ENCODE assay signal across 9 mouse cellular contexts in the genomic region with DNA sequence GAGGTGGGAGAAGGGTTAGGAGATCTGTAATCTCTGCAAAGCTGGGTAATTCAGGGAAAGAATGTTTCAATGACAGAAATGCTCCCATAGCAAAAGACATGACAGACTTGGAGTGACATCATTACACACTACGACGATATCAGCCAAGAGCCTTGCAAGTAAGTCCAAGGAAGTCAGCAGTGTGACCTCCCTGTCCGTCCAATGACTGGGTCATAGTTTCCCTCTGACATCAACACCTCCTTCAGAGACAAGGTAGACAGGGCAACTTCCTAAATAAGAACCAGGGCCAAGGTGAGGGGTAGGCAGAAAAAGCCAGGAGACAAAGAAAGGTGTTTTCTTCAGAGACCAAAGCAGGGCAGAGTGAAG.
DNase-seq lines count a peak whose midpoint lies in the region; ATAC-seq lines count a peak whose summit lies in the region.
"Had no signal": no experiment of that assay in that cellular context is flagged by ENCODE, and none has a peak within 500 bp of the region (broad histone marks: within the 10 kb centered on the region; RNA-seq: fewer than 3 reads in every experiment).

No protein-coding gene starts in this region.

- 0 out of 2 replicates have a peak, but pooled peaks cover 4% of the 10 kb centered on the region for H3K27me3 ChIP-seq in hindbrain, embryonic 13.5 days
- no peaks in the 10 kb centered on the region for H3K27me3 ChIP-seq in hindbrain, embryonic 11.5 days (ENCODE audit: control insufficient read depth, insufficient read depth, low read length)
- no peaks in the 10 kb centered on the region for H3K27me3 ChIP-seq in midbrain, embryonic 13.5 days
- peaks cover 9% of the 10 kb centered on the region; the same call in 1 of the 2 replicates for H3K27me3 ChIP-seq in midbrain, embryonic 10.5 days (ENCODE audit: low read depth, poor library complexity, severe bottlenecking)
- H3K27me3 ChIP-seq in neural tube, embryonic 15.5 days (replicated peaks): 0 out of 2 replicates have a peak, but pooled peaks cover 5% of the 10 kb centered on the region

- peak; percentile 28; the same call in 1 of the 2 replicates for ATAC-seq in hindbrain, embryonic 13.5 days (ENCODE audit: low FRiP score)
- ATAC-seq in hindbrain, embryonic 11.5 days (ENCODE audit: low FRiP score): no peak
- ATAC-seq in midbrain, embryonic 13.5 days: peak; percentile 53
- ATAC-seq in neural tube, embryonic 15.5 days (ENCODE audit: low FRiP score): peak; percentile 33; the same call in 1 of the 2 replicates
- ATAC-seq: inflammation-experienced regulatory T-cells, adult 6 months had no signal

- intact Hi-C loops in heart, postnatal 14 days (cut with DNase I): loop anchor here (1.0 kb wide), 1 partner anchor 242 kb away; no protein-coding TSS in a partner anchor

- no peak overlapping the region for H3K9ac ChIP-seq in hindbrain, embryonic 13.5 days
- H3K9ac ChIP-seq in hindbrain, embryonic 11.5 days (ENCODE audit: low read depth, low read length): no peak overlapping the region
- H3K9ac ChIP-seq in midbrain, embryonic 13.5 days (replicated peaks): no peak overlapping the region
- H3K9ac ChIP-seq in neural tube, embryonic 15.5 days (replicated peaks): no peak overlapping the region

- no peak overlapping the region for H3K4me3 ChIP-seq in hindbrain, embryonic 13.5 days
- no peak overlapping the region for H3K4me3 ChIP-seq in hindbrain, embryonic 11.5 days (ENCODE audit: low read depth, low read length)
- H3K4me3 ChIP-seq in midbrain, embryonic 13.5 days (replicated peaks): no peak overlapping the region
- no peak overlapping the region for H3K4me3 ChIP-seq in midbrain, embryonic 10.5 days
- H3K4me3 ChIP-seq in neural tube, embryonic 15.5 days (replicated peaks): no peak overlapping the region

- no peak overlapping the region for H3K4me2 ChIP-seq in hindbrain, embryonic 13.5 days
- no peak overlapping the region for H3K4me2 ChIP-seq in hindbrain, embryonic 11.5 days (replicated peaks; ENCODE audit: low read depth, low read length)
- H3K4me2 ChIP-seq in midbrain, embryonic 13.5 days (replicated peaks): no peak overlapping the region
- H3K4me2 ChIP-seq in neural tube, embryonic 15.5 days: no peak overlapping the region

- peak; percentile 80 for DNase-seq in heart, adult 11 months
- no peak for DNase-seq in heart, postnatal 14 days
- no peak for DNase-seq in hindbrain, embryonic 11.5 days (ENCODE audit: low spot score)
- no peak for DNase-seq in midbrain, embryonic 10.5 days (ENCODE audit: low spot score)

- no peaks in the 10 kb centered on the region for H3K36me3 ChIP-seq in hindbrain, embryonic 13.5 days
- no peaks in the 10 kb centered on the region for H3K36me3 ChIP-seq in hindbrain, embryonic 11.5 days (ENCODE audit: control insufficient read depth, insufficient read depth, low read length)
- no peaks in the 10 kb centered on the region for H3K36me3 ChIP-seq in midbrain, embryonic 13.5 days
- H3K36me3 ChIP-seq in midbrain, embryonic 10.5 days: no peaks in the 10 kb centered on the region
- no peaks in the 10 kb centered on the region for H3K36me3 ChIP-seq in neural tube, embryonic 15.5 days

- no peaks in the 10 kb centered on the region for H3K9me3 ChIP-seq in hindbrain, embryonic 13.5 days
- no peaks in the 10 kb centered on the region for H3K9me3 ChIP-seq in hindbrain, embryonic 11.5 days (ENCODE audit: control insufficient read depth, low read length)
- no peaks in the 10 kb centered on the region for H3K9me3 ChIP-seq in midbrain, embryonic 13.5 days
- H3K9me3 ChIP-seq in midbrain, embryonic 10.5 days (replicated peaks): no peaks in the 10 kb centered on the region
- no peaks in the 10 kb centered on the region for H3K9me3 ChIP-seq in neural tube, embryonic 15.5 days (replicated peaks)

- no peaks in the 10 kb centered on the region for H3K4me1 ChIP-seq in hindbrain, embryonic 13.5 days (replicated peaks)
- no peaks in the 10 kb centered on the region for H3K4me1 ChIP-seq in hindbrain, embryonic 11.5 days (replicated peaks; ENCODE audit: control insufficient read depth, insufficient read depth, low read length)
- H3K4me1 ChIP-seq in midbrain, embryonic 13.5 days (replicated peaks): no peaks in the 10 kb centered on the region
- no peaks in the 10 kb centered on the region for H3K4me1 ChIP-seq in midbrain, embryonic 10.5 days
- H3K4me1 ChIP-seq in neural tube, embryonic 15.5 days: no peaks in the 10 kb centered on the region

- H3K27ac ChIP-seq in hindbrain, embryonic 13.5 days: no peak overlapping the region
- H3K27ac ChIP-seq in hindbrain, embryonic 11.5 days (ENCODE audit: low read depth, low read length): no peak overlapping the region
- H3K27ac ChIP-seq in midbrain, embryonic 13.5 days: no peak overlapping the region
- H3K27ac ChIP-seq in midbrain, embryonic 10.5 days (replicated peaks): no peak overlapping the region
- no peak overlapping the region for H3K27ac ChIP-seq in neural tube, embryonic 15.5 days (replicated peaks)
- H3K27ac ChIP-seq: kidney, postnatal 0 days had no signal

- 79% methylated on average over 3 of the region's 3 CpGs for WGBS in hindbrain, embryonic 13.5 days
- whole genome bisulfite sequencing in hindbrain, embryonic 11.5 days: 82% methylated on average over 3 of the region's 3 CpGs
- WGBS in midbrain, embryonic 13.5 days: 83% methylated on average over 3 of the region's 3 CpGs
- 78% methylated on average over 3 of the region's 3 CpGs for WGBS in midbrain, embryonic 10.5 days
- 87% methylated on average over 3 of the region's 3 CpGs for WGBS in neural tube, embryonic 15.5 days
